Mouse (Mus musculus) testis, adult 2 months (tissue): ENCODE results near the gene Gse1. TPM values are rescaled to one million over a fixed set of nuclear protein-coding genes. Genes with fewer than 3 reads are reported as not detected.

Experiments
- H3K27ac ChIP-seq: fragments of 200-500 bp; 2 replicates; pipeline ENCODE4 v1.5.1; 2012; ENCODE audit warnings: low read depth, low read length; ENCODE audit not compliant: control insufficient read depth, insufficient read depth
- H3K27me3 ChIP-seq: fragments of 200-500 bp; 2 replicates; pipeline ENCODE4 v1.6.1; 2012; ENCODE audit warnings: mild to moderate bottlenecking, low read length, moderate library complexity; ENCODE audit not compliant: control insufficient read depth, insufficient read depth
- H3K36me3 ChIP-seq: fragments of 200-500 bp; 2 replicates; pipeline ENCODE4 v1.6.1; 2012; ENCODE audit warnings: mild to moderate bottlenecking, low read length; ENCODE audit not compliant: control insufficient read depth, insufficient read depth
- H3K4me1 ChIP-seq: fragments of 200-500 bp; 2 replicates; pipeline ENCODE4 v1.6.1; 2012; ENCODE audit warnings: low read length; ENCODE audit not compliant: control insufficient read depth, insufficient read depth
- H3K4me3 ChIP-seq: fragments of 200-500 bp; 2 replicates; pipeline ENCODE4 v1.5.1; 2012; ENCODE audit warnings: low read depth, mild to moderate bottlenecking, low read length, moderate library complexity, mixed read lengths; ENCODE audit not compliant: control insufficient read depth
- CTCF ChIP-seq: fragments of 200-500 bp; IDR thresholded peaks from 2 replicates; pipeline ENCODE4 v1.5.1; 2012; ENCODE audit warnings: low read depth, mild to moderate bottlenecking, inconsistent platforms, low read length, moderate library complexity; ENCODE audit not compliant: control insufficient read depth, insufficient read depth, insufficient replicate concordance
- POLR2A ChIP-seq: fragments of 200-500 bp; IDR thresholded peaks from 2 replicates; pipeline ENCODE4 v1.6.1; 2012; ENCODE audit warnings: low read depth, mild to moderate bottlenecking, inconsistent platforms, low read length, moderate library complexity; ENCODE audit not compliant: control insufficient read depth
- polyA plus RNA-seq: library from polyadenylated mRNA; depleted of rRNA; stranded (reverse); fragments of >200 nt; gene quantifications from 2 replicates; pipeline ENCODE4 v1.2.3, GENCODE M21; 2012

Gene Gse1
- polyA plus RNA-seq, 1 experiment = 4.0 TPM

- H3K36me3 ChIP-seq = no peaks in the 10 kb centered on the region
- no peak overlapping the region for H3K4me3 ChIP-seq
- H3K27me3 ChIP-seq = no peaks in the 10 kb centered on the region
- TF ChIP-seq POLR2A (no peak), CTCF (no peak)
- H3K27ac ChIP-seq = no peak overlapping the region
- H3K4me1 ChIP-seq = no peaks in the 10 kb centered on the region
These were observed 162.3 kb downstream of the Gse1 start for GRCm38 (mm10) chr8:120390598-120390997.

GRCm38 (mm10) chr8:120391856-120392255 lies 163.6 kb downstream of the Gse1 start:
- no peaks in the 10 kb centered on the region for H3K4me1 ChIP-seq
- no peaks in the 10 kb centered on the region for H3K27me3 ChIP-seq
- no peak overlapping the region for H3K4me3 ChIP-seq
- no peaks in the 10 kb centered on the region for H3K36me3 ChIP-seq
- TF ChIP-seq CTCF (no peak), POLR2A (no peak)
- H3K27ac ChIP-seq = no peak overlapping the region

GRCm38 (mm10) chr8:120393085-120393484 lies 164.8 kb downstream of the Gse1 start:
- Histone ChIP-seq H3K36me3 (no peaks in the 10 kb centered on the region), H3K27me3 (no peaks in the 10 kb centered on the region), H3K27ac (no peak overlapping the region), H3K4me1 (no peaks in the 10 kb centered on the region), H3K4me3 (no peak overlapping the region)
- TF ChIP-seq CTCF (no peak), POLR2A (no peak)

GRCm38 (mm10) chr8:120393871-120394275 lies 165.6 kb downstream of the Gse1 start:
- Histone ChIP-seq H3K27me3 (no peaks in the 10 kb centered on the region), H3K36me3 (no peaks in the 10 kb centered on the region), H3K4me3 (no peak overlapping the region), H3K4me1 (no peaks in the 10 kb centered on the region), H3K27ac (no peak overlapping the region)
- no peak for TF ChIP-seq POLR2A
- no peak for TF ChIP-seq CTCF

- Histone ChIP-seq H3K4me1 (no peaks in the 10 kb centered on the region; the same call in 1 of the 2 replicates), H3K36me3 (no peaks in the 10 kb centered on the region), H3K27me3 (no peaks in the 10 kb centered on the region), H3K4me3 (no peak overlapping the region), H3K27ac (no peak overlapping the region)
- TF ChIP-seq POLR2A (no peak), CTCF (no peak)
These were observed 167.6 kb downstream of the Gse1 start for GRCm38 (mm10) chr8:120395892-120396291.

GRCm38 (mm10) chr8:120396756-120397155 lies 168.5 kb downstream of the Gse1 start:
- no peak for TF ChIP-seq POLR2A
- TF ChIP-seq CTCF = no peak
- Histone ChIP-seq H3K27me3 (no peaks in the 10 kb centered on the region), H3K27ac (no peak overlapping the region), H3K4me3 (no peak overlapping the region), H3K36me3 (no peaks in the 10 kb centered on the region), H3K4me1 (no peaks in the 10 kb centered on the region; the same call in 1 of the 2 replicates)

- Histone ChIP-seq H3K4me1 (no peaks in the 10 kb centered on the region; the same call in 1 of the 2 replicates), H3K27me3 (no peaks in the 10 kb centered on the region), H3K36me3 (no peaks in the 10 kb centered on the region), H3K27ac (no peak overlapping the region), H3K4me3 (no peak overlapping the region)
- TF ChIP-seq POLR2A (no peak), CTCF (no peak)
These were observed 169.5 kb downstream of the Gse1 start for GRCm38 (mm10) chr8:120397444-120398411.
